ENCODE assay signal across 14 mouse cellular contexts in genomic region chr17:85141621-85142020, GRCm38 (mm10).
"Had no signal": no experiment of that assay in that cellular context is flagged by ENCODE, and none has a peak within 500 bp of the region (broad histone marks: within the 10 kb centered on the region; RNA-seq: fewer than 3 reads in every experiment).

No protein-coding gene starts in this region.

- H3K27me3 ChIP-seq: megakaryocyte, embryonic 14.5 days; midbrain, embryonic 12.5 days; midbrain, embryonic 15.5 days; neural tube, embryonic 12.5 days; stomach, embryonic 15.5 days had no signal

- DNase-seq: lung, adult 18-20 months; lung, embryonic 14.5 days; lung, postnatal 10 days; right cerebral cortex, postnatal 14 days; thymus, adult 2 months; thymus, postnatal 36 days had no signal

- H3K9me3 ChIP-seq: megakaryocyte, embryonic 14.5 days; midbrain, embryonic 12.5 days; midbrain, embryonic 15.5 days; neural tube, embryonic 12.5 days; stomach, embryonic 15.5 days had no signal

- H3K4me2 ChIP-seq: lung, embryonic 14.5 days; midbrain, embryonic 12.5 days; midbrain, embryonic 15.5 days; neural tube, embryonic 12.5 days; stomach, embryonic 15.5 days had no signal

- H3K4me3 ChIP-seq: megakaryocyte, embryonic 14.5 days; midbrain, embryonic 12.5 days; midbrain, embryonic 15.5 days; neural tube, embryonic 12.5 days; stomach, embryonic 15.5 days had no signal

- H3K4me1 ChIP-seq: midbrain, embryonic 15.5 days; stomach, embryonic 15.5 days had no signal

- ATAC-seq: midbrain, embryonic 15.5 days had no signal

- H3K36me3 ChIP-seq: midbrain, embryonic 12.5 days; midbrain, embryonic 15.5 days; neural tube, embryonic 12.5 days; stomach, embryonic 15.5 days had no signal

- H3K27ac ChIP-seq: liver, embryonic 14.5 days; macrophage; midbrain, embryonic 12.5 days; midbrain, embryonic 15.5 days; neural tube, embryonic 12.5 days; stomach, embryonic 15.5 days; stomach, postnatal 0 days had no signal

- H3K9ac ChIP-seq: liver, embryonic 14.5 days; lung, embryonic 14.5 days; midbrain, embryonic 12.5 days; midbrain, embryonic 15.5 days; neural tube, embryonic 12.5 days; stomach, embryonic 15.5 days had no signal
